In genomic region chr19:27148330-27148729, GRCm38 (mm10) we compare ENCODE assay signal across 20 mouse cellular contexts.
DNase-seq lines count a peak whose midpoint lies in the region; ATAC-seq and TF ChIP-seq lines count a peak whose summit lies in the region.
"Had no signal": no experiment of that assay in that cellular context is flagged by ENCODE, and none has a peak within 500 bp of the region (broad histone marks: within the 10 kb centered on the region; RNA-seq: fewer than 3 reads in every experiment).

No protein-coding gene starts in this region.

- no peaks in the 10 kb centered on the region for H3K27me3 ChIP-seq in embryonic facial prominence, embryonic 12.5 days
- H3K27me3 ChIP-seq in embryonic facial prominence, embryonic 10.5 days (replicated peaks; ENCODE audit: low read depth, poor library complexity, severe bottlenecking): peaks cover 10% of the 10 kb centered on the region; the same call in 1 of the 2 replicates
- H3K27me3 ChIP-seq in kidney, embryonic 15.5 days: no peaks in the 10 kb centered on the region
- no peaks in the 10 kb centered on the region for H3K27me3 ChIP-seq in megakaryocyte, embryonic 14.5 days (replicated peaks)
- no peaks in the 10 kb centered on the region for H3K27me3 ChIP-seq in stomach, postnatal 0 days (ENCODE audit: control insufficient read depth, insufficient read depth, low read length)
- H3K27me3 ChIP-seq: CH12.LX; neural tube, embryonic 13.5 days had no signal

- no peak overlapping the region for H3K4me3 ChIP-seq in embryonic facial prominence, embryonic 12.5 days
- H3K4me3 ChIP-seq in embryonic facial prominence, embryonic 10.5 days: no peak overlapping the region
- no peak overlapping the region for H3K4me3 ChIP-seq in kidney, embryonic 15.5 days (replicated peaks)
- peak overlapping the region; percentile 51 for H3K4me3 ChIP-seq in megakaryocyte, embryonic 14.5 days (replicated peaks)
- no peak overlapping the region for H3K4me3 ChIP-seq in stomach, postnatal 0 days (ENCODE audit: low read depth, low read length)
- H3K4me3 ChIP-seq: forebrain, embryonic 10.5 days; neural tube, embryonic 13.5 days had no signal

- H3K9me3 ChIP-seq in embryonic facial prominence, embryonic 12.5 days: no peaks in the 10 kb centered on the region
- no peaks in the 10 kb centered on the region for H3K9me3 ChIP-seq in embryonic facial prominence, embryonic 10.5 days
- H3K9me3 ChIP-seq in kidney, embryonic 15.5 days (replicated peaks): no peaks in the 10 kb centered on the region
- no peaks in the 10 kb centered on the region for H3K9me3 ChIP-seq in megakaryocyte, embryonic 14.5 days
- no peaks in the 10 kb centered on the region for H3K9me3 ChIP-seq in stomach, postnatal 0 days (ENCODE audit: control insufficient read depth, low read length)
- H3K9me3 ChIP-seq: forebrain, embryonic 10.5 days; neural tube, embryonic 13.5 days had no signal

- WGBS in embryonic facial prominence, embryonic 12.5 days: 67% methylated on average over 5 of the region's 5 CpGs
- WGBS in embryonic facial prominence, embryonic 10.5 days: 83% methylated on average over 5 of the region's 5 CpGs
- 43% methylated on average over 5 of the region's 5 CpGs for WGBS in kidney, embryonic 15.5 days
- 49% methylated on average over 5 of the region's 5 CpGs for WGBS in stomach, postnatal 0 days

- H3K4me2 ChIP-seq in embryonic facial prominence, embryonic 12.5 days (replicated peaks): no peak overlapping the region
- H3K4me2 ChIP-seq in kidney, embryonic 15.5 days: no peak overlapping the region
- H3K4me2 ChIP-seq in stomach, postnatal 0 days (replicated peaks; ENCODE audit: low read depth): no peak overlapping the region
- H3K4me2 ChIP-seq: midbrain, embryonic 11.5 days; neural tube, embryonic 13.5 days had no signal

- H3K36me3 ChIP-seq in embryonic facial prominence, embryonic 12.5 days: no peaks in the 10 kb centered on the region
- H3K36me3 ChIP-seq in embryonic facial prominence, embryonic 10.5 days (replicated peaks): no peaks in the 10 kb centered on the region
- no peaks in the 10 kb centered on the region for H3K36me3 ChIP-seq in kidney, embryonic 15.5 days
- peaks cover 17% of the 10 kb centered on the region for H3K36me3 ChIP-seq in megakaryocyte, embryonic 14.5 days (replicated peaks; ENCODE audit: low read length)
- no peaks in the 10 kb centered on the region for H3K36me3 ChIP-seq in stomach, postnatal 0 days (ENCODE audit: control insufficient read depth, insufficient read depth, low read length)
- H3K36me3 ChIP-seq: forebrain, embryonic 10.5 days; neural tube, embryonic 13.5 days had no signal

- TF ChIP-seq EP300 in stomach, postnatal 0 days (optimal IDR thresholded peaks at IDR 0.05): no peak

- 0 out of 2 replicates have a peak, but pooled peaks cover 7% of the 10 kb centered on the region for H3K4me1 ChIP-seq in embryonic facial prominence, embryonic 12.5 days
- H3K4me1 ChIP-seq in embryonic facial prominence, embryonic 10.5 days: peaks cover 10% of the 10 kb centered on the region; the same call in 1 of the 2 replicates
- peaks cover 30% of the 10 kb centered on the region for H3K4me1 ChIP-seq in kidney, embryonic 15.5 days
- peaks cover 89% of the 10 kb centered on the region for H3K4me1 ChIP-seq in megakaryocyte, embryonic 14.5 days
- no peaks in the 10 kb centered on the region for H3K4me1 ChIP-seq in stomach, postnatal 0 days (replicated peaks; ENCODE audit: control insufficient read depth, insufficient read depth)

- no peak for DNase-seq in embryonic facial prominence, embryonic 10.5 days (ENCODE audit: low spot score)
- no peak for DNase-seq in kidney, adult 11 months
- no peak for DNase-seq in stomach, postnatal 0 days (ENCODE audit: low spot score)
- DNase-seq in liver: no peak
- DNase-seq: adrenal gland, adult 2 months; cerebellum, adult 11-12 months; cerebellum, postnatal 36 days; gastrocnemius, postnatal 14 days; heart, postnatal 4 days; kidney, postnatal 25 days had no signal

- H3K9ac ChIP-seq in embryonic facial prominence, embryonic 12.5 days: no peak overlapping the region
- H3K9ac ChIP-seq in kidney, embryonic 15.5 days: no peak overlapping the region
- no peak overlapping the region for H3K9ac ChIP-seq in stomach, postnatal 0 days (ENCODE audit: low read length)
- H3K9ac ChIP-seq: neural tube, embryonic 13.5 days had no signal

- TF ChIP-seq CTCF in stomach, postnatal 0 days (IDR thresholded peaks at IDR 0.05; ENCODE audit: low read depth): no peak

- no peak overlapping the region for H3K27ac ChIP-seq in embryonic facial prominence, embryonic 12.5 days
- no peak overlapping the region for H3K27ac ChIP-seq in embryonic facial prominence, embryonic 10.5 days (replicated peaks)
- H3K27ac ChIP-seq in kidney, embryonic 15.5 days: peak overlapping the region; percentile 28; the same call in 1 of the 2 replicates
- no peak overlapping the region for H3K27ac ChIP-seq in stomach, postnatal 0 days (replicated peaks)
- H3K27ac ChIP-seq: forebrain, embryonic 10.5 days; neural tube, embryonic 13.5 days had no signal

- ATAC-seq in embryonic facial prominence, embryonic 12.5 days (ENCODE audit: insufficient number of reproducible peaks, insufficient read depth, low FRiP score, low TSS enrichment): 0 out of 2 replicates have a peak, but pooled peaks have one; percentile 72
- peak; percentile 33; the same call in 1 of the 2 replicates for ATAC-seq in kidney, embryonic 15.5 days (replicated peaks; ENCODE audit: low FRiP score)
- ATAC-seq in megakaryocyte, adult 5-6 weeks (ENCODE audit: poor library complexity, severe bottlenecking): no peak
- ATAC-seq in stomach, postnatal 0 days (ENCODE audit: low FRiP score, low TSS enrichment): peak; percentile 21; the same call in 1 of the 2 replicates
- ATAC-seq: hindbrain, embryonic 16.5 days; lung, postnatal 0 days had no signal
